Mouse (Mus musculus): ENCODE measurements around the gene Olfr668. TPM values are rescaled to one million over a fixed set of nuclear protein-coding genes. Genes with fewer than 3 reads are reported as not detected.

Gene Olfr668
- total and polyA plus RNA-seq, 2 experiments from 2014 or later, result not detected

- WGBS, result 80% methylated on average over 2 of the region's 2 CpGs
- Histone ChIP-seq H3K27me3 (ENCODE audit: control insufficient read depth, insufficient read depth, low read length) (no peaks in the 10 kb centered on the region), H3K27ac (ENCODE audit: low read depth) (no peak within 1 kb of the TSS), H3K4me1 (ENCODE audit: control insufficient read depth, insufficient read depth) (no peaks in the 10 kb centered on the region), H3K9me3 (replicated peaks; ENCODE audit: control insufficient read depth, low read length) (0 out of 2 replicates have a peak, but pooled peaks cover 2% of the 10 kb centered on the region), H3K4me2 (ENCODE audit: low read depth, low read length) (no peak within 1 kb of the TSS), H3K4me3 (ENCODE audit: low read depth, low read length) (no peak within 1 kb of the TSS), H3K9ac (replicated peaks; ENCODE audit: low read depth, low read length) (no peak within 1 kb of the TSS), H3K36me3 (replicated peaks; ENCODE audit: control insufficient read depth, insufficient read depth, low read length) (no peaks in the 10 kb centered on the region)
- no peak for ATAC-seq (ENCODE audit: insufficient read depth, low read depth)
- TF ChIP-seq EP300 (IDR thresholded peaks at IDR 0.05; ENCODE audit: low read depth) (no peak), CTCF (IDR thresholded peaks at IDR 0.05; ENCODE audit: low read depth) (no peak)
- DNase-seq (ENCODE audit: low spot score), result no peak
Measured at GRCm38 (mm10) chr7:104895852-104896251, 32.0 kb downstream of the Olfr668 start, which contains the start of gene Olfr666. Gene Olfr666 (minus strand): TSS chr7:104895952.

- H3K4me1 ChIP-seq (ENCODE audit: control insufficient read depth, insufficient read depth), result no peaks in the 10 kb centered on the region
- DNase-seq (ENCODE audit: low spot score) (no peak), ATAC-seq (ENCODE audit: insufficient read depth, low read depth) (no peak)
- no peak within 1 kb of the TSS for H3K4me2 ChIP-seq (ENCODE audit: low read depth, low read length)
- H3K27me3 ChIP-seq (ENCODE audit: control insufficient read depth, insufficient read depth, low read length), result no peaks in the 10 kb centered on the region
- H3K9ac ChIP-seq (replicated peaks; ENCODE audit: low read depth, low read length), result no peak within 1 kb of the TSS
- H3K9me3 ChIP-seq (replicated peaks; ENCODE audit: control insufficient read depth, low read length), result no peaks in the 10 kb centered on the region
- no peak for TF ChIP-seq EP300 (IDR thresholded peaks at IDR 0.05; ENCODE audit: low read depth)
- TF ChIP-seq CTCF (IDR thresholded peaks at IDR 0.05; ENCODE audit: low read depth), result no peak
- 26% methylated on average over 1 of the region's 1 CpGs for WGBS
- no peak within 1 kb of the TSS for H3K27ac ChIP-seq (ENCODE audit: low read depth)
- no peak within 1 kb of the TSS for H3K4me3 ChIP-seq (ENCODE audit: low read depth, low read length)
- no peaks in the 10 kb centered on the region for H3K36me3 ChIP-seq (replicated peaks; ENCODE audit: control insufficient read depth, insufficient read depth, low read length)
Measured at GRCm38 (mm10) chr7:104877731-104878130, 50.1 kb downstream of the Olfr668 start, which contains the start of gene Olfr665. Gene Olfr665 (plus strand): TSS chr7:104878031.

Other genes with a start within 250 kb of the Olfr668 start
- gene Olfr661, start 241.6 kb downstream of the Olfr668 start, total RNA-seq (2014; rRNA removed; ENCODE audit: low replicate concordance), result not detected in 2 replicates
- gene Olfr661, start 241.6 kb downstream of the Olfr668 start, polyA plus RNA-seq (2015; fragmentation: Nextera tagmentation; extraction: Ambion mirVana), result not detected in 2 replicates
- gene Usp17le, start 150.6 kb downstream of the Olfr668 start, total RNA-seq (2014; rRNA removed; ENCODE audit: low replicate concordance), result not detected in 2 replicates
- gene Usp17le, start 150.6 kb downstream of the Olfr668 start, polyA plus RNA-seq (2015; fragmentation: Nextera tagmentation; extraction: Ambion mirVana), result not detected in 2 replicates
- not detected in 2 replicates for gene Usp17lb, start 85.5 kb downstream of the Olfr668 start, total RNA-seq (2014; rRNA removed; ENCODE audit: low replicate concordance)
- not detected in 2 replicates for gene Usp17lb, start 85.5 kb downstream of the Olfr668 start, polyA plus RNA-seq (2015; fragmentation: Nextera tagmentation; extraction: Ambion mirVana)
- gene Usp17la, start 71.0 kb downstream of the Olfr668 start, total RNA-seq (2014; rRNA removed; ENCODE audit: low replicate concordance), result not detected in 2 replicates
- gene Usp17la, start 71.0 kb downstream of the Olfr668 start, polyA plus RNA-seq (2015; fragmentation: Nextera tagmentation; extraction: Ambion mirVana), result not detected in 2 replicates
- gene Olfr665, start 50.0 kb downstream of the Olfr668 start, total RNA-seq (2014; rRNA removed; ENCODE audit: low replicate concordance), result not detected in 2 replicates
- not detected in 2 replicates for gene Olfr665, start 50.0 kb downstream of the Olfr668 start, polyA plus RNA-seq (2015; fragmentation: Nextera tagmentation; extraction: Ambion mirVana)
- gene Olfr666, start 32.1 kb downstream of the Olfr668 start, total RNA-seq (2014; rRNA removed; ENCODE audit: low replicate concordance), result not detected in 2 replicates
- gene Olfr666, start 32.1 kb downstream of the Olfr668 start, polyA plus RNA-seq (2015; fragmentation: Nextera tagmentation; extraction: Ambion mirVana), result not detected in 2 replicates
- not detected in 2 replicates for gene Olfr667, start 6.6 kb downstream of the Olfr668 start, total RNA-seq (2014; rRNA removed; ENCODE audit: low replicate concordance)
- not detected in 2 replicates for gene Olfr667, start 6.6 kb downstream of the Olfr668 start, polyA plus RNA-seq (2015; fragmentation: Nextera tagmentation; extraction: Ambion mirVana)
- not detected in 2 replicates for gene Olfr669, start 6.2 kb upstream of the Olfr668 start, total RNA-seq (2014; rRNA removed; ENCODE audit: low replicate concordance)
- not detected in 2 replicates for gene Olfr669, start 6.2 kb upstream of the Olfr668 start, polyA plus RNA-seq (2015; fragmentation: Nextera tagmentation; extraction: Ambion mirVana)
- not detected in 2 replicates for gene Olfr670, start 34.6 kb upstream of the Olfr668 start, total RNA-seq (2014; rRNA removed; ENCODE audit: low replicate concordance)
- not detected in 2 replicates for gene Olfr670, start 34.6 kb upstream of the Olfr668 start, polyA plus RNA-seq (2015; fragmentation: Nextera tagmentation; extraction: Ambion mirVana)
- not detected in 2 replicates for gene Olfr671, start 51.1 kb upstream of the Olfr668 start, total RNA-seq (2014; rRNA removed; ENCODE audit: low replicate concordance)
- gene Olfr671, start 51.1 kb upstream of the Olfr668 start, polyA plus RNA-seq (2015; fragmentation: Nextera tagmentation; extraction: Ambion mirVana), result not detected in 2 replicates
- gene Olfr672, start 74.0 kb upstream of the Olfr668 start, total RNA-seq (2014; rRNA removed; ENCODE audit: low replicate concordance), result not detected in 2 replicates
- gene Olfr672, start 74.0 kb upstream of the Olfr668 start, polyA plus RNA-seq (2015; fragmentation: Nextera tagmentation; extraction: Ambion mirVana), result not detected in 2 replicates
- gene Olfr675, start 100.4 kb upstream of the Olfr668 start, total RNA-seq (2014; rRNA removed; ENCODE audit: low replicate concordance), result not detected in 2 replicates
- not detected in 2 replicates for gene Olfr675, start 100.4 kb upstream of the Olfr668 start, polyA plus RNA-seq (2015; fragmentation: Nextera tagmentation; extraction: Ambion mirVana)
- not detected in 2 replicates for gene Olfr676, start 104.6 kb upstream of the Olfr668 start, total RNA-seq (2014; rRNA removed; ENCODE audit: low replicate concordance)
- gene Olfr676, start 104.6 kb upstream of the Olfr668 start, polyA plus RNA-seq (2015; fragmentation: Nextera tagmentation; extraction: Ambion mirVana), result not detected in 2 replicates
- not detected in 2 replicates for gene Olfr677, start 123.3 kb upstream of the Olfr668 start, total RNA-seq (2014; rRNA removed; ENCODE audit: low replicate concordance)
- not detected in 2 replicates for gene Olfr677, start 123.3 kb upstream of the Olfr668 start, polyA plus RNA-seq (2015; fragmentation: Nextera tagmentation; extraction: Ambion mirVana)
- not detected in 2 replicates for gene Olfr678, start 136.4 kb upstream of the Olfr668 start, total RNA-seq (2014; rRNA removed; ENCODE audit: low replicate concordance)
- not detected in 2 replicates for gene Olfr678, start 136.4 kb upstream of the Olfr668 start, polyA plus RNA-seq (2015; fragmentation: Nextera tagmentation; extraction: Ambion mirVana)
- not detected in 2 replicates for gene Olfr679, start 153.1 kb upstream of the Olfr668 start, total RNA-seq (2014; rRNA removed; ENCODE audit: low replicate concordance)
- gene Olfr679, start 153.1 kb upstream of the Olfr668 start, polyA plus RNA-seq (2015; fragmentation: Nextera tagmentation; extraction: Ambion mirVana), result not detected in 2 replicates
- not detected in 2 replicates for gene Olfr680-ps1, start 164.8 kb upstream of the Olfr668 start, total RNA-seq (2014; rRNA removed; ENCODE audit: low replicate concordance)
- gene Olfr680-ps1, start 164.8 kb upstream of the Olfr668 start, polyA plus RNA-seq (2015; fragmentation: Nextera tagmentation; extraction: Ambion mirVana), result not detected in 2 replicates
- gene Olfr681, start 188.8 kb upstream of the Olfr668 start, total RNA-seq (2014; rRNA removed; ENCODE audit: low replicate concordance), result not detected in 2 replicates
- not detected in 2 replicates for gene Olfr681, start 188.8 kb upstream of the Olfr668 start, polyA plus RNA-seq (2015; fragmentation: Nextera tagmentation; extraction: Ambion mirVana)
- not detected in 2 replicates for gene Olfr683, start 219.0 kb upstream of the Olfr668 start, total RNA-seq (2014; rRNA removed; ENCODE audit: low replicate concordance)
- not detected in 2 replicates for gene Olfr683, start 219.0 kb upstream of the Olfr668 start, polyA plus RNA-seq (2015; fragmentation: Nextera tagmentation; extraction: Ambion mirVana)
- gene Olfr684, start 235.6 kb upstream of the Olfr668 start, total RNA-seq (2014; rRNA removed; ENCODE audit: low replicate concordance), result not detected in 2 replicates
- gene Olfr684, start 235.6 kb upstream of the Olfr668 start, polyA plus RNA-seq (2015; fragmentation: Nextera tagmentation; extraction: Ambion mirVana), result not detected in 2 replicates